Mouse (Mus musculus) left cerebral cortex, postnatal 14 days (tissue): ENCODE results near the gene Ldb3. TPM values are rescaled to one million over a fixed set of nuclear protein-coding genes. Genes with fewer than 3 reads are reported as not detected.

Experiments used
- DNase-seq, 2 experiments: peaks; one replicate each; pipeline ENCODE4 v3.0.0; 2021 to 2022; ENCODE audit warnings: low spot score in 2 of 2, mixed read lengths in 1 of 2
- intact Hi-C: fragments of 180-260 bp; cut with DNase I; formaldehyde crosslinking; loops from one replicate; pipeline ENCODE4 v1.15.1; 2025
- total RNA-seq, 2 experiments: library from RNA; stranded (reverse); gene quantifications; 2 replicates each; pipeline ENCODE4 v1.2.3; 2021

Gene Ldb3
- total RNA-seq, 2 experiments from 2014 or later = 1.3 to 1.6 TPM

DNA sequence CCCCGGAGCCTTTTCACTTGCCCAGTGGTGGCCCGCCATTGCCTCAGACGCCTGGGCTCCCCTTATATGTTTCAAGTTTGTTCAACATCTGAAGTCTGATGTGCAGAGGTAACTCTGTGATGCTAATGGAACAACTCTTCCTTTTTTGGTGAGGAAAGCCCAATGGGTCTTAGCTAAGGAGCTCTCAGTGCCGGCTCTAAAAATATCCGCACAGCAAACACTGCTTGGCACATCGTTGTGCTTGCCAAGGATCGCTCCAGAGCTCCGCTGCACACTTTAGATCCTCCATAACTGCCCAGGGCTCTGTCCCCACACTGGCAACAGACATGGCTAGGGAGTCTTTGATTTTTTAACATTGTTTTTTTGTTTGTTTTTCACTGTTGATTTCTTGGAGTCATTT, 59.7 kb downstream of the Ldb3 start:
- intact Hi-C loops = no loop called here
- no peak for DNase-seq

DNA sequence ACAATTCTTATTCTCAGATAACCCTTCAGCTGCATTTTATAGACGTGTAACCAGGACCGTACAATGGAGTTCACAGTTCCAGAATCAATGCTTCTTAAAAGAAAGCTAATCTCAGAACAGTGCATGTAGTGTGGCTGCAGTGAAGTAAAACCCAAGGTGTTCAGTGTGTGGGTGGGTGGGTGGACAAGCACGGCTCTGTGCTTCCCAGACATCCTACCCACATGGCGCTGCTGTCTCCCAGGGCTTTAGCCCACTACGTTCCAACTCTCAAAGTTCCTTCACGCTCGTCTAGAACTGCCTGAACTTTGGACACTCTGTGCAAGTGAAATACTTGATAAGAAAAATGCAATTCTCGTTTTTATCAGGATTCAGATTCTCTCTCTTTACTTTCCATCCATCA, 65.8 kb downstream of the Ldb3 start, which contains the start of gene 9230112D13Rik:
9230112D13Rik (minus strand) TSS at position 101 of the 400 bp plus-strand sequence.
- DNase-seq = no peak
- intact Hi-C loops = no loop called here

DNA sequence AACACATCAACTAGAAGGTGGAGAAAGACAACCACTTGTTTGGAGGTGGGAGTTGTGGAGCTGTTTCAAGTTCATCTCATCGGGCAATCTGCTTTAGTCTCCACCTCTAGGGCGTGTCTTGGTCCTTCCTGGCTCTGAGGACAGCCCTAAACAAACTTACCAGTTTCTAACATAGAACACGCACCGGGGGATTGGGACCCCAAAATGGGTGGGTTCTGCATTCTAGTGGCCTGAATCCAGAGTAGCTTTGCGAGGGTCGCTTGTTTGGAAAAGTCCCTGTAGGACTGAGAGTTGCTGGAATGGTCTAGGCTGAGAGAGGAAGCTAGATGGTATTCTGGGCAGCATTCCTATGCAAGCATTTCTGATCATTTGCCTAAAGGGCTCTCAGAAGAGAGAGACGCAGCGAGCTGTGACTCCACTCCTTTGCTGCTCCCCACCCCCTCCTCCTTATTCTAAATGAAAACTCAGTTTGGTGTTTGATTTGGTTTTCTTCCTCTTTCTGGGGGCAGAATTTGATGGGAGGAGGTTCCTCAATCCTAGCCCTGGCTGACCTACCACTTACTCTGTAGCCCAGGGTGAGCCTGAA, 70.4 kb downstream of the Ldb3 start:
- DNase-seq = no peak
- intact Hi-C loops = no loop called here

DNA sequence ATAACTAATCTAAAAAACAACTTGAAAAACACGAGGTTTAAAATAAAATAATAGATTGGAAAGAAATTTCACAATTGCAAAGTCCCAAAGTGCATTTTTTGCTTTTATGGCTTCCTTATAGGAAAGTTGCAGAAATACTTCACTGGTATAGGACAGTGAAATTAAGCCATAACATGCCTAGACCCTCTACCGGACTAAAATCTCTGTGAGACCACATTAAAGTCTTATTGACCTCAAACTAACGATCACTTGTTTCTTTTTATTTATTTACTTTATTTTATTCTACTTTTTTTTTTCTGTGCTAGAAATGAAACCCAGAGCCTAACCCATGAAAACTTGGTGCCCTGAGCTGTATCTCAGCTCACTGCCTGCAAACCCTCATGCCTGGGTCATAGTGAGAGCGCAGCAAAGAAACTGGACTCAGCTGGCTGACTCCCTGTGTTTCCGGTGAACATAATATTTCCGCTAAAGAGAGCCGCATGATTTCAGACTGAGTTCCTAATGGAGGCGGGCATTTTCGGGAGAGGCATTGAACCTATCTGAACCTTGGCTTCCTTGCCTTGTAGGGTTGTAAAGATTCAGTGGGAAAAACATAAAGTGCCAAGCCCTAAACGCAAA, 71.4 kb downstream of the Ldb3 start:
- intact Hi-C loops = no loop called here
- DNase-seq = no peak

DNA sequence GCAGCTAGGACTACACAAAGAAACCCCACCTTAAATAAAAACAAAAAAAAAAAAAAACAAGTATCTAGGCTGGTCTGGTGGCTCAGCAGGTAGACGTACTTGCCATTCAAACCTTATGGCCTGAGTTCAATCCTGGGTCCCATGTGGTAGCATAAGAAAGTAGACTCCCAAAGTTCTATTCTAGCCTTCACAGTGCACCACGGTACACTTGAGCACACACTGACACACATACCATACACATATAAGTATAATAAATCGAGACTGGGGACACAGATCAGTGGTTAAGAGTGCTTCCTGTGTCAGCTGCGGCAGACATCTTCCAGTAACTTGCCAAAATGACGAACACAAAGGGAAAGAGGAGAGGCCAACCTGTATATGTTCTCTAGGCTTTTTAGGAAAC, 72.6 kb downstream of the Ldb3 start:
- DNase-seq = no peak
- intact Hi-C loops = no loop called here

- no peak for DNase-seq
- intact Hi-C loops = no loop called here
Measured at GRCm38 (mm10) chr14:34514120-34514519, 74.4 kb downstream of the Ldb3 start.

- no peak for DNase-seq
- intact Hi-C loops = no loop called here
Measured at GRCm38 (mm10) chr14:34512602-34513001, 75.9 kb downstream of the Ldb3 start.

DNA sequence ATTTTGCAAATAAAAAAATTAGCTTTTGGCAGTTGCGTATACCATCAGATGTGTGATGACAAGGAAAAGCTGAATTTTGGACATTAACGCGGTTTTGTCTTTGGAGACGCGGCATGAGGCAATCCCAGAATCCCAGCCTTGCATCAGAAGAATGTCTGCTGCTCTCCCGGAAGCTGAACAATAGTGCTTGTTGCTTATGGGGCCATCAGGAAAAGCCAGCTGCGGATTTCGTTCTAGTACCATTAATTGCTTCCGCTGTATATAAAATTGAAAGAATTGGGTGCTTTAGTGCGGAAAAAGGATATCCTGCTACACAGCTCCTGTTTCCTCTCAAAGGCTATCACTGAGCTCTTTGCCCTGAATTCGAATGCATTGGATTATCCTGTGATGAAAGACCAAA, 76.6 kb downstream of the Ldb3 start:
- DNase-seq = no peak
- intact Hi-C loops = no loop called here

DNA sequence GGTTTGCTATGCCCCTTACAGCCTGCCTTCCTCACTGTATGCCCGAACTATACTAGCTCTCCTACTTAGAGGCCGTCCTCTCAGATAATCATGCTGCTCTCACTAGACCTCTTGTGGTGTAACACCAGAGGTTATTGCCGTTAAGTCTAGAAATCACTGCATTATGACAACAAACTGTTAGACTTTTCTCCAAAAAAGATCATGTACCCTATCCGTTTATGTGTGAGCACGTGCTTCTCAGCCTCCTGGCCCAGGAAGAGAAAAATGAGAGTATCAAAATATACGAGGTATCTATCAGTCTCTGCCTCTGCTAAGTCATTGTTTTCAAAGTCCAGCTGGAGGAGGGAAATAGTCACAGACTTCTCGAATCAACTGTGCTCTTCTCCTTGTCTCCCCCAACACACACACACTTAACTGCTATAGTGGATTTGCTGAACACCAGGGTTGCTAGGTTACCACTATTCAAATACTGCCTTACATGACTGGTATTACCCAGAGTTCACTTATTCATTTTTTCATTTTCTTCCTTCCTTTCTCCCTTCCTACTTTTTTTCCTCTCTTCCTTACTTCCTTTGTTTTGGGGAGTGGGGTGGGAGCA, 79.5 kb downstream of the Ldb3 start:
- no peak for DNase-seq
- intact Hi-C loops = no loop called here

- no peak for DNase-seq
- intact Hi-C loops = no loop called here
Measured at GRCm38 (mm10) chr14:34508187-34508840, 80.2 kb downstream of the Ldb3 start.

DNA sequence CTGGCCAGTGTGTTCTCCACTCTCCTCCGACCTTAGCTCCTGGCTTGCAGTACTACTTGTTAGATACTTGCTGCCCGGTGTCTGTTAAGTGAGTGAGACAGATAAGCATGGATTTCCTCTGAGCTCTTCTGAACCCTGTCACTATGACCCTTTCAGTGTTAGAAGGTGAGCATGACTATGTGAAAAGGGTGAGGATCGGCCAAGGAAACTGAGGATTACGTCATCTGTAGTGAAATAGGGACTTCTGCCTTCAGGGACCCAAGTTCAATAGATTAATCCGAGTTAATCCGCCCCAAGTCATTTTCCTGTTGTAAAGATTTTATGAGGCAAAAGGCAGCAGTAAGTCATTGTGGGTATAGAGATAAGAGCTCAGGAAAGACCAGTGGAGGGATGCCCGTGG, 83.2 kb downstream of the Ldb3 start:
- intact Hi-C loops = no loop called here

GRCm38 (mm10) chr14:34504377-34504776, 84.1 kb downstream of the Ldb3 start:
- intact Hi-C loops = loop anchor here (5.0 kb wide), 2 partner anchors 43 to 192 kb away; partner anchors contain the start of genes Glud1 and Shld2
- no peak for DNase-seq

More for the DNA sequence above, 83.2 kb downstream of the Ldb3 start:
- no peak for DNase-seq

- intact Hi-C loops = loop anchor here (5.0 kb wide), 2 partner anchors 44 to 191 kb away; partner anchors contain the start of genes Glud1 and Shld2
- DNase-seq = no peak
Measured at GRCm38 (mm10) chr14:34503759-34504158, 84.7 kb downstream of the Ldb3 start.

GRCm38 (mm10) chr14:34503325-34503647, 85.2 kb downstream of the Ldb3 start, which contains the start of gene Bmpr1a:
Bmpr1a (minus strand) TSS chr14:34503341.
- DNase-seq = no peak
- intact Hi-C loops = loop anchor here (5.0 kb wide), 2 partner anchors 44 to 191 kb away; partner anchors contain the start of genes Glud1 and Shld2

DNA sequence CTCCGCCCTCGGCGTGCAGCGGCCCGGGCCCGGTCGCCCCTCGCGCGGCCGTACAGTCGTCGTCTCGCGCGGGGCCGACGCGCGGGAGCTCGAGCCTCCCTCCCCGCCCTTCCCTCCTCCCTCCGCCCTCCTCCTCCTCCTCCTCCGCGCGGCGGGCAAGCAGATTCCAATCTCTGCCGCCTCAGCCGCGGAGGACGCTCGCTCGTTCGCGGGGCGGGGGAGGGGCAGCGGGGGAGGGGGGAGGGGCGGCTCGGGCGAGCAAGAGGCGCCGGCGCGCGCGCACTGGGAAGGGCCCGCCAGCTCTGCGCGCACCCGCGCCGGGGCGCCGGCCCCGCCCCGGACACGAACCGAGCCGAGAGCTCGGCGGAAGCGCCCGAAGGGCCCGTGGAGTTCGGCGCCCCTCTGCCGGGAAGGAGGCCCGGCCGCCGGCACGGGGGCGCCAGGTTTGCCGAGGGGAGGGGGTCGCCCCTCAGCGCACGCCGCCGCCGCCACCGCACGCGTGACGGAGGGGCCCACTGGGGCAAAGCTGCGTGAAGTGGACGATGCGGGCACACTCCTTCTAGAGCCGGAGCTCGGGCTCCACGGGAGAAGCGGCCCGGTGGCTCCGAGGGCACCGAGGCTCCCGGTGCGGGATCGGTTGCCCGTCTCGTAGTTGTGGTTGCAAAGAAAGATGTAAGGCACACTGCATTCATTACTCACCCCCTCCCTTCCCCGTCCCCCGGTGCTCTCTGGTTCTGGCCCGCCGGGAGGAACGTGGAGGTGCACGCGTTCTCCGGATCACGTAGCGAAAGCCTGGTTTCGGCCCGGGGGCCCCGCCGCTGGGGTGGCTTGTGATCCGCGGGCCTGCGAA, 85.8 kb downstream of the Ldb3 start:
- intact Hi-C loops = loop anchor here (5.0 kb wide), 2 partner anchors 45 to 190 kb away; partner anchors contain the start of genes Glud1 and Shld2
- peak; percentile 86 to 89 for DNase-seq

DNA sequence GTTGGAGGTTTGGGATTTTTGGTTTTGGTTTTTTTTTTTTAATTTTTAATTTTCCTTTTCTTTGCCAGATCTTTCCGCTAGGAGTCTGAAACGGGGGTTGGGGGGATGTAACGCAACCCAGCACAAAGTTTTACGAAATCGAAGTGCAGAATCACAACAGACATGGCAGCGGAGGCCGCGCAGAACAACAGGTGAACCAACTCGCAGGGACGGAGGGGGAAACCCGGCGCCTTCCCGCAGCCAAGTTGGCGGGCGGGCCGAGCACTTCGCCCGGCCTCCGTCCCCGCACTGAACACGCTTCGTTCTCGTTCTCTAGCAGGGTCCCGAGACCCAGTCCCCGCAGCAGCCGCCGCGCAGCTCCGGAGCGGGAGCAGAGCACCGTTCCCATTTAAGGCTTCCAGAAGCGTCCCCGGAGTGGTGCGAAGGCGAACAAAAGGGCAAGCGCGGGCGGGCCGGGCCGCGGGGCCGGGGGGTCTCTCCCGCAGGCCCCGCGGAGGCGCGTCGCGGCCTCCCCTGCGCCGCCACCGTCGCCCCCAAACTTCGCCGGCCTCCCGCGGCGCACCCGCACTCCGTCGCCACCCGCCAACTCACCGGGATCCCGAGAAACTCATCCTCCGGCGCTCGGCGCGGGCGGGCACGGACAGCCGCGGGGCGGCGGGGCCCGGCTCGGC, 86.5 kb downstream of the Ldb3 start:
- intact Hi-C loops = loop anchor here (5.0 kb wide), 2 partner anchors 45 to 190 kb away; partner anchors contain the start of genes Glud1 and Shld2
- peak; percentile 25 to 36 for DNase-seq

GRCm38 (mm10) chr14:34501447-34501803, 87.1 kb downstream of the Ldb3 start:
- intact Hi-C loops = loop anchor here (5.0 kb wide), 2 partner anchors 46 to 189 kb away; partner anchors contain the start of genes Glud1 and Shld2
- no peak for DNase-seq

DNA sequence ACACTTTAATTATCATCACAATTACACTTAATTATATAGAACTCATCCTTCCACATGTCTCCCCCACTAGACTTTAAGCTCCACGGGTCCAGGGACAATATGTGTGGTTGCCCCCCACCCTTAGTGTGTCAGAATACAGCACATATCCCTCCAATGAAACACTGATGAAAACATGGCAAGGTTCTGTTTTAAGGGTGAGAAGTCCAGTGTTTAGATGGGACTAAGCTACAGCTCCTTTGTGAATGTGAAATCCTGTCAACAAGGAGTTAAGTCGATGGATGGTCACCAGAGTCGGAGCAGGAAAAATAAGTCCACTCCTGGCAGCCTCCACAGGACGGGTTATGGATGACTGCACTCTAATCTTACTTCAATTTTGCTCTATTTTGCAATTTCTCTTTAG, 88.2 kb downstream of the Ldb3 start:
- intact Hi-C loops = loop anchor here (5.0 kb wide), 2 partner anchors 47 to 188 kb away; partner anchors contain the start of genes Glud1 and Shld2
- DNase-seq = no peak

- intact Hi-C loops = loop anchor here (5.0 kb wide), 2 partner anchors 48 to 187 kb away; partner anchors contain the start of genes Glud1 and Shld2
- DNase-seq = no peak
Measured at GRCm38 (mm10) chr14:34499664-34500063, 88.8 kb downstream of the Ldb3 start.
